Mouse (Mus musculus): ENCODE measurements at regions not wholly inside any gene's neighbourhood (a gene's known extent, or its start where the extent isn't known, plus 50 kb on each side); places are given as distances from the start of the nearest gene placed in this dataset.

- no peak for DNase-seq (ENCODE audit: low read depth, low spot score)
Observed at GRCm38 (mm10) chr2:174848981-174849681, 88.7 kb downstream of the Edn3 start.

GRCm38 (mm10) chr2:174850860-174851259, 90.4 kb downstream of the Edn3 start:
- no peak for DNase-seq (ENCODE audit: low read depth, low spot score)

GRCm38 (mm10) chr2:174851525-174852330, 91.3 kb downstream of the Edn3 start:
- DNase-seq (ENCODE audit: low read depth, low spot score), result peak; percentile 57

- DNase-seq (ENCODE audit: low read depth, low spot score), result no peak
Observed at GRCm38 (mm10) chr2:174853786-174854185, 93.4 kb downstream of the Edn3 start.

- no peak for DNase-seq (ENCODE audit: low read depth, low spot score)
Observed at GRCm38 (mm10) chr2:174855548-174855947, 95.1 kb downstream of the Edn3 start.

- no peak for DNase-seq (ENCODE audit: low read depth, low spot score)
Observed at GRCm38 (mm10) chr2:174856135-174856534, 95.7 kb downstream of the Edn3 start.

GRCm38 (mm10) chr2:174858011-174858834, 97.8 kb downstream of the Edn3 start:
- peak; percentile 94 for DNase-seq (ENCODE audit: low read depth, low spot score)

- no peak for DNase-seq (ENCODE audit: low read depth, low spot score)
Observed at GRCm38 (mm10) chr2:174858835-174859215, 98.4 kb downstream of the Edn3 start.

GRCm38 (mm10) chr2:174859533-174859932, 99.1 kb downstream of the Edn3 start:
- DNase-seq (ENCODE audit: low read depth, low spot score), result peak; percentile 55

- no peak for DNase-seq (ENCODE audit: low read depth, low spot score)
Observed at GRCm38 (mm10) chr2:174864657-174865056, 104.2 kb downstream of the Edn3 start.

- DNase-seq (ENCODE audit: low read depth, low spot score), result no peak
Observed at GRCm38 (mm10) chr2:174866546-174866945, 106.1 kb downstream of the Edn3 start.

- no peak for DNase-seq (ENCODE audit: low read depth, low spot score)
Observed at GRCm38 (mm10) chr2:174867397-174867796, 107.0 kb downstream of the Edn3 start.

GRCm38 (mm10) chr2:174868186-174868585, 107.8 kb downstream of the Edn3 start:
- no peak for DNase-seq (ENCODE audit: low read depth, low spot score)

GRCm38 (mm10) chr2:174868743-174869369, 108.4 kb downstream of the Edn3 start:
- DNase-seq (ENCODE audit: low read depth, low spot score), result no peak

GRCm38 (mm10) chr2:174870284-174870683, 109.9 kb downstream of the Edn3 start:
- DNase-seq (ENCODE audit: low read depth, low spot score), result no peak

- DNase-seq (ENCODE audit: low read depth, low spot score), result no peak
Observed at GRCm38 (mm10) chr2:174871225-174871624, 110.8 kb downstream of the Edn3 start.

GRCm38 (mm10) chr2:174871844-174872243, 111.4 kb downstream of the Edn3 start:
- DNase-seq (ENCODE audit: low read depth, low spot score), result no peak

GRCm38 (mm10) chr2:174876886-174877285, 116.5 kb downstream of the Edn3 start:
- no peak for DNase-seq (ENCODE audit: low read depth, low spot score)

GRCm38 (mm10) chr2:174878979-174879378, 118.6 kb downstream of the Edn3 start:
- DNase-seq (ENCODE audit: low read depth, low spot score), result no peak

GRCm38 (mm10) chr2:174880659-174881058, 120.2 kb downstream of the Edn3 start:
- DNase-seq (ENCODE audit: low read depth, low spot score), result no peak
